Mouse (Mus musculus) midbrain, embryonic 13.5 days (tissue): ENCODE data around the gene Ppid. TPM values are rescaled to one million over a fixed set of nuclear protein-coding genes. Genes with fewer than 3 reads are reported as not detected.

Experiments
- ATAC-seq: fragments of 200-750 bp; cut with Nextera tagmentation; 2 replicates; pipeline ENCODE4 v1.8.0; 2017; ENCODE audit warnings: mild to moderate bottlenecking, moderate TSS enrichment, moderate library complexity
- H3K27ac ChIP-seq: fragments of 300-500 bp; sonication (generic); 2 replicates; pipeline ENCODE4 v1.5.1; 2015; ENCODE audit warnings: inconsistent platforms, mild to moderate bottlenecking, moderate library complexity
- H3K27me3 ChIP-seq: fragments of 300-500 bp; sonication (generic); 2 replicates; pipeline ENCODE4 v1.6.1; 2015; ENCODE audit warnings: mild to moderate bottlenecking, inconsistent platforms
- H3K36me3 ChIP-seq: fragments of 300-500 bp; sonication (generic); 2 replicates; pipeline ENCODE4 v1.6.1; 2015; ENCODE audit warnings: mild to moderate bottlenecking, inconsistent platforms
- H3K4me1 ChIP-seq: fragments of 300-500 bp; sonication (generic); replicated peaks from 2 replicates; pipeline ENCODE4 v1.6.1; 2015; ENCODE audit warnings: inconsistent platforms
- H3K4me2 ChIP-seq: fragments of 300-500 bp; sonication (generic); replicated peaks from 2 replicates; pipeline ENCODE4 v1.6.1; 2015; ENCODE audit warnings: moderate library complexity, mild to moderate bottlenecking, inconsistent platforms
- H3K4me3 ChIP-seq: fragments of 300-500 bp; sonication (generic); replicated peaks from 2 replicates; pipeline ENCODE4 v1.5.1; 2015; ENCODE audit warnings: mild to moderate bottlenecking, inconsistent platforms
- H3K9ac ChIP-seq: fragments of 300-500 bp; sonication (generic); replicated peaks from 2 replicates; pipeline ENCODE4 v1.6.1; 2015; ENCODE audit warnings: mild to moderate bottlenecking, inconsistent platforms
- H3K9me3 ChIP-seq: fragments of 300-500 bp; sonication (generic); 2 replicates; pipeline ENCODE4 v1.6.1; 2016; ENCODE audit warnings: mild to moderate bottlenecking, inconsistent platforms
- WGBS: fragments of 180-500 bp; shearing (Covaris S2); methylation state at CpG from one replicate; pipeline ENCODE4 v1.1.7; 2015; 5-methylcytosine and 5-hydroxymethylcytosine counted together
- polyA plus RNA-seq: library from polyadenylated mRNA; unstranded; fragments of >200 nt; fragmentation: Nextera tagmentation; extraction: Ambion mirVana; gene quantifications from 2 replicates; pipeline ENCODE4 v1.2.1, GENCODE M21; 2015

Gene Ppid
- polyA plus RNA-seq, 1 experiment from 2014 or later, result 149 TPM

DNA sequence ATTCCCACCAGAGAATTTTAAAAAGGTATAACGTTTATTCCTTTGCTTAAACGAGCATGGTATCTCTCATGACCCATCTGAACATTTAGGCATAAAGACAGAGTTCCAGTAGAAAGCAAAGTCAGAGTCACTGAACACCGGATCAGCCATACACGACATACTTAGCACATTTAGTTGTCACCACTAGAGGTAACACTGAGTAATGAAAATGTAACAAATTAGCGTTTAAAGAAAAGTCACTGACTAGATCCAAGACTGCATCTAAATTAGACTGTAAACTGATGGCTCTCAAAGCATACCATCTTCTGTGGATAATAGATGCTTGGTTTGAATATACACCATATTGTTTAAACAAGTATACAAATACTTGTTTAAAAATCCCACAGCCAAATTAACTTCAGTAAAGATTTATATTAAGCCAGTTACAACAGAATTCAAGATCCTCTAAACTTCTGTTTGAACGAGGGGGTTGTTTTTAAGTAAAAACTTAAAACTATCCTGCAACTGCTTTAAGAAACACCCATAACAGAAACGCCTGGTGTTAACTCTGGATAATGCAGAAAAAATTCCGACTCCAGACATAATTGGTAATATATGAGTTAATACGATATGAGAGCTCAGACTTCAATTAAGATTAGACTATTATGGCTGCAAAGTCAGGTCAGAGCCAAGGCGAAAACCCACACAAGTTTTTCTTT lies 36.5 kb downstream of the Ppid start:
- Histone ChIP-seq H3K27ac (no peak overlapping the region), H3K27me3 (no peaks in the 10 kb centered on the region), H3K36me3 (peaks cover 16% of the 10 kb centered on the region), H3K4me2 (peak overlapping the region; percentile 70), H3K4me1 (peaks cover 18% of the 10 kb centered on the region), H3K4me3 (peak overlapping the region; percentile 64), H3K9me3 (no peaks in the 10 kb centered on the region), H3K9ac (peak overlapping the region; percentile 70)
- 35% methylated on average over 10 of the region's 10 CpGs for WGBS
- no peak for ATAC-seq

DNA sequence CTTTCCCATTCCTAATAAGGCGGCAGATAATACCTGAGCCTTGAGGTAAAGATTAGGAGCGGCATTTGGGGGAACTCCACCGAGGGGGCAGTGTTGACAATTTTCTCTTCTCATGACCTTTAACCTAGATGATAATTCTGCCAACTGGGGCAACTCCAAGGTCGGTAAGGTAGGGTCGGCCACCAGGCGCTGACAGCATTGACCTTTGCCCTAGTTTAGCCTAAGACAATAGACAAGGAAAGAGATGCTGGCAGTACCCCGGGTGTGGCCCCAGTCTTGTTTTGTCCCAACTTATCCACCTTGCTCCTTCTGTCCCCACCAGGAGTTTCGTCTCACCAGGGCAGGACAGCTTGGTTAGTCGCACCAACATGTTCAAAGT lies 37.0 kb downstream of the Ppid start:
- Histone ChIP-seq H3K9me3 (no peaks in the 10 kb centered on the region), H3K4me2 (peak overlapping the region; percentile 70), H3K4me3 (peak overlapping the region; percentile 64), H3K9ac (peak overlapping the region; percentile 70), H3K27ac (peak overlapping the region; percentile 67), H3K27me3 (no peaks in the 10 kb centered on the region), H3K36me3 (peaks cover 18% of the 10 kb centered on the region), H3K4me1 (peaks cover 18% of the 10 kb centered on the region)
- WGBS, result 1% methylated on average over 9 of the region's 9 CpGs
- no peak for ATAC-seq

DNA sequence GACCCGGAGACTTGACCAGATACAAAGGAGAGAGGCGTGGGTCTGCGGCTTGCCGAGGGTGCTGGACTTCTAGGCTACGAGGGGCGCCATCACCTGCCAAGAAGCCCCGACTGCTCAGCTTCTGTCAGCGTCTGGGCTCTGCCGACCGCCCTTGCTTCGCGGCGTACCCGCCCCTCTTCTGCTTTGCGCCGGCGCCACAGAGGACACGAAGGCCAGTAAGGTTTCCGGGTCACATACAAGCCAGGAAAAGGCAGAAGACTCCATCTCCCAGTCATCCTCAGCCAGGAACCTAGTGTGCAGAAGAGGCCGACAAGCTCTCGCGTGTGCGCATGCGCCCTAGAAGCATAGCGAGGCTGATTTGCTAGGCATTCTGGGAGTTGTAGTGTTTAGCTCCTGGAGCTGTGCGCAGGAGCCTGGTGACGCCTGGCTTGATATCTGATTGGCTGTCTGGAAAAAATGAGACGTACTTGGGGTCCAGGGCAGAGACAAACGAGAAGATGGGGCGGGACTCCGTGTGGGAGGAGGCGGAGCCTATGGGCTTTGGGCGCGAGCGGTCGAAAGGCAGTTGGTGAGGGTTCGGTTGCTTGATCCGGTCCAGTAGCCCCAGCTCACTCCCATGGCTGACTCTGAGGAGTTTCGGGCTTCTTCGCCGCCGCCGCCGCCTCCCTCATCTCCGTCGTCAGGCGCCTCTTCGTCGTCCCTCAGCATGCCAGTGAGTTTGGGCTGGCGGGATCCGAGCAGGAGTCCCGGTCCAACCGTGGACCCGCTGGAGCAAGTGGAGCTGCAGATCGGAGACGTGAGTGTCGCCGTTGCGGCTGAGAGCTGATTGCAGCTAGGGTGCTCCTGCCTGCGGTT lies 37.6 kb downstream of the Ppid start, which contains the start of gene 4930579G24Rik:
TSS of gene 4930579G24Rik (plus strand) at position 519 of the 855 bp plus-strand sequence.
- peak within 1 kb of the TSS; percentile 76 for H3K9ac ChIP-seq
- peak; percentile 99 for ATAC-seq
- H3K9me3 ChIP-seq, result no peaks in the 10 kb centered on the region
- H3K4me2 ChIP-seq, result peak within 1 kb of the TSS; percentile 70
- H3K4me1 ChIP-seq, result peaks cover 18% of the 10 kb centered on the region
- no peaks in the 10 kb centered on the region for H3K27me3 ChIP-seq
- H3K27ac ChIP-seq, result peak within 1 kb of the TSS; percentile 69
- under 1% methylated on average over 60 of the region's 60 CpGs for WGBS
- peak within 1 kb of the TSS; percentile 64 for H3K4me3 ChIP-seq
- H3K36me3 ChIP-seq, result peaks cover 23% of the 10 kb centered on the region

DNA sequence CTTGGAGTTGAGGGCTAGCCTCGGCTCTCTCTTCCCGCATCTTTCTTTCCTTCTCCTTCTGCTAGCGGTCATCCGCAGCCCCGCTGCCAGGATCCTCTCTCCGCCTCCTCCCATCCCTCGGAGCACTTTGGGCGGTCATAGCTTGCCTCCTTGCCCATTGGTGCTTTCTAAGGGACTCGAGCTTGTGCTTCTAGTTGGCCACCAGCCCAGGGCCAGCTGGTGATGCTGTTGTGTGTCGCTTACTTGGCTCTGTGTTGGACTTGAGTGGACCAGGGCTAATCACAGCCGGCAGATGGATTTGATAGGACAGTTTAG lies 38.2 kb downstream of the Ppid start, which contains the start of gene Etfdh:
TSS of gene Etfdh (minus strand) at position 85 of the 315 bp plus-strand sequence.
- Histone ChIP-seq H3K9me3 (no peaks in the 10 kb centered on the region), H3K4me2 (peak within 1 kb of the TSS; percentile 70), H3K36me3 (peaks cover 26% of the 10 kb centered on the region), H3K27ac (peak within 1 kb of the TSS; percentile 69), H3K4me3 (peak within 1 kb of the TSS; percentile 64), H3K27me3 (no peaks in the 10 kb centered on the region), H3K9ac (peak within 1 kb of the TSS; percentile 76), H3K4me1 (peaks cover 18% of the 10 kb centered on the region)
- peak; percentile 35 for ATAC-seq
- WGBS, result under 1% methylated on average over 11 of the region's 11 CpGs

DNA sequence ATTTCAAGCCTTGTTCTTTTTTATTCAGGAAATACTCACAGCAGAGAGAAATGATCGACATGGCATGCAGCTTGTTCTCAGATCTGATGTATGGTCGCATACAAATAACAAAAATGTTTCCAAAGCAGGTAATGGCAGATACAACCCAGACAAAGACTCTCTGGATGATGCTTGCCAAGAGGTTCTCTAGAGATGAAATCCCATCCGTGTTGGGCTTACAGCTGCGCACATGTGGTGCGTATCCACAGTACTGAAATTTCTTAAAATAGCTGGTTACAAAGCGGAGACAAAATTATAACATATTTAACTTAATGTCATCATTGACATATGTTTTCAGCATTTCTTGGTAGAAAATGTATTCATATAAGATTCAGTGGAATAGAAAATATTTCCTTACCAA lies 61.0 kb downstream of the Ppid start:
- no peak for ATAC-seq
- Histone ChIP-seq H3K36me3 (no peaks in the 10 kb centered on the region), H3K4me2 (no peak overlapping the region), H3K9me3 (no peaks in the 10 kb centered on the region), H3K4me3 (no peak overlapping the region), H3K9ac (no peak overlapping the region), H3K27ac (no peak overlapping the region), H3K4me1 (no peaks in the 10 kb centered on the region), H3K27me3 (no peaks in the 10 kb centered on the region)
- WGBS, result 91% methylated on average over 6 of the region's 6 CpGs

Other genes starting within 250 kb of the Ppid start
- gene Fnip2, start 23.5 kb upstream of the Ppid start, polyA plus RNA-seq, result 6.1 and 6.2 TPM in 2 replicates
- 9.9 and 10.9 TPM in 2 replicates for gene 4930579G24Rik, start 37.7 kb downstream of the Ppid start, polyA plus RNA-seq
- gene Etfdh, start 38.2 kb downstream of the Ppid start, polyA plus RNA-seq, result 45.1 and 49.3 TPM in 2 replicates
- not detected in 2 replicates for gene Rxfp1, start 146.5 kb downstream of the Ppid start, polyA plus RNA-seq